Mouse (Mus musculus): ENCODE measurements around the gene Taf13.

GRCm38 (mm10) chr3:108528489-108528888 lies 43.0 kb upstream of the Taf13 start:
- TF ChIP-seq CTCF (IDR thresholded peaks at IDR 0.05; ENCODE audit: borderline replicate concordance, insufficient read depth, low read length): peak; percentile 11; the same call in 1 of the 2 replicates
- TF ChIP-seq POLR2A (IDR thresholded peaks at IDR 0.05; ENCODE audit: low read depth, low read length): no peak
